Mouse (Mus musculus): ENCODE measurements around the gene Kifc5b. TPM values are rescaled to one million over a fixed set of nuclear protein-coding genes. Genes with fewer than 3 reads are reported as not detected.

Kifc5b gene
- polyA plus RNA-seq, 1 experiment from 2014 or later: 6.7 TPM

GRCm38 (mm10) chr17:26941841-26942570 lies 25.1 kb downstream of the Kifc5b start:
- no peaks in the 10 kb centered on the region for H3K27me3 ChIP-seq (ENCODE audit: insufficient read depth, poor library complexity, severe bottlenecking)
- peaks cover 64% of the 10 kb centered on the region for H3K4me1 ChIP-seq
- H3K4me3 ChIP-seq: peak overlapping the region; percentile 70
- no peaks in the 10 kb centered on the region for H3K9me3 ChIP-seq
- peak overlapping the region; percentile 97 for H3K27ac ChIP-seq
- no peak for DNase-seq (ENCODE audit: low spot score)
- peaks cover 6% of the 10 kb centered on the region for H3K36me3 ChIP-seq
- 12% methylated on average over 4 of the region's 4 CpGs for WGBS

GRCm38 (mm10) chr17:26945824-26946495 lies 29.1 kb downstream of the Kifc5b start:
- Histone ChIP-seq H3K4me3 (peak overlapping the region; percentile 65), H3K9me3 (no peaks in the 10 kb centered on the region), H3K4me1 (peaks cover 70% of the 10 kb centered on the region), H3K27ac (peak overlapping the region; percentile 91), H3K36me3 (no peaks in the 10 kb centered on the region), H3K27me3 (ENCODE audit: insufficient read depth, poor library complexity, severe bottlenecking) (no peaks in the 10 kb centered on the region)
- 33% methylated on average over 13 of the region's 13 CpGs for WGBS
- DNase-seq (ENCODE audit: low spot score): no peak

- no peaks in the 10 kb centered on the region for H3K9me3 ChIP-seq
- peaks cover 70% of the 10 kb centered on the region for H3K4me1 ChIP-seq
- WGBS: under 1% methylated on average over 37 of the region's 37 CpGs
- H3K27me3 ChIP-seq (ENCODE audit: insufficient read depth, poor library complexity, severe bottlenecking): no peaks in the 10 kb centered on the region
- H3K27ac ChIP-seq: peak overlapping the region; percentile 91
- no peaks in the 10 kb centered on the region for H3K36me3 ChIP-seq
- DNase-seq (ENCODE audit: low spot score): no peak
- H3K4me3 ChIP-seq: peak overlapping the region; percentile 65
These were observed 29.7 kb downstream of the Kifc5b start for GRCm38 (mm10) chr17:26946567-26946966.

DNA sequence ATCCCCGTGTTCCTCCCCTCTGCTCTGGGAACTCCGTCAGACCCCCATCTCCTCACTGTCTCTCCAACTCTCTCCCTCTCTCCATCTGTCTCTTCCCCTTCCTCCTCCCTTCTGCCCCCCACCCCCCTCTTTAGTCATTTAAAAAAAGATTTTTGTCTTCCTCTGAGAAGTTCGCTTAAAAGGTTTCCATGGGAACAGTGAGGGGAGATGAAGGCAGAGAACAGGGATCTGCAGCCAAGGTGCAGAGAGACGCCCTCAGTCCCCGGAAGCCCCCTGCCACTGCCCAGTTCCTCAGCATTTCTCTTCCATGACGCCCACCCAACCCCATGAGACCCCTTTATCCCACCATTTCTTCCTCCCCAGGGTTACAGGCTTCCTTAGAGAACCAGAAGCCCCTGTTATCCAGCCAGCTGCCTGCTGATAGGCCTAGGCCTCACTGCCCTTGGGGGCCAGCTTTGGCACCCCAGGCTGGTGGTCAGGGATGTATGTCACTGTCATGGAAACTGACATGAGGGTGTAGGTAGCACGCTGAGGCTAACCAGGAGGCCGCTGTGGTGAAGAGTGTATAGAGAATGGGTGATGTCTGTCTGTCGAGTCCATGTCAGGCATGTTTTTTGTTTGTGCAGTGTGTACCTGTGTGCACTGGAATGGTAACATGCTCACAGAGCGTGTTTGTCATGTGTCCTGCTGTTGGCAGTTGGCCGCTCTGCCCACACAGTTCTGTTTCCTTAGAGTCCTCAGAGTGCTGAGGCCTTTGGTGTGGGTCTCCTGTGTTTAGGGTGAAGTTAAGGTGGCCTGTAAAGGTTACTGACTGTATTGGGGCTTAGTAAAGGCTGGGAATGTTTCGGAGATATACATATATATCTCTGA lies 30.6 kb downstream of the Kifc5b start:
- no peak for DNase-seq (ENCODE audit: low spot score)
- Histone ChIP-seq H3K27me3 (ENCODE audit: insufficient read depth, poor library complexity, severe bottlenecking) (no peaks in the 10 kb centered on the region), H3K27ac (peak overlapping the region; percentile 91), H3K9me3 (no peaks in the 10 kb centered on the region), H3K36me3 (no peaks in the 10 kb centered on the region), H3K4me1 (peaks cover 71% of the 10 kb centered on the region), H3K4me3 (peak overlapping the region; percentile 65)
- 51% methylated on average over 12 of the region's 12 CpGs for WGBS

DNA sequence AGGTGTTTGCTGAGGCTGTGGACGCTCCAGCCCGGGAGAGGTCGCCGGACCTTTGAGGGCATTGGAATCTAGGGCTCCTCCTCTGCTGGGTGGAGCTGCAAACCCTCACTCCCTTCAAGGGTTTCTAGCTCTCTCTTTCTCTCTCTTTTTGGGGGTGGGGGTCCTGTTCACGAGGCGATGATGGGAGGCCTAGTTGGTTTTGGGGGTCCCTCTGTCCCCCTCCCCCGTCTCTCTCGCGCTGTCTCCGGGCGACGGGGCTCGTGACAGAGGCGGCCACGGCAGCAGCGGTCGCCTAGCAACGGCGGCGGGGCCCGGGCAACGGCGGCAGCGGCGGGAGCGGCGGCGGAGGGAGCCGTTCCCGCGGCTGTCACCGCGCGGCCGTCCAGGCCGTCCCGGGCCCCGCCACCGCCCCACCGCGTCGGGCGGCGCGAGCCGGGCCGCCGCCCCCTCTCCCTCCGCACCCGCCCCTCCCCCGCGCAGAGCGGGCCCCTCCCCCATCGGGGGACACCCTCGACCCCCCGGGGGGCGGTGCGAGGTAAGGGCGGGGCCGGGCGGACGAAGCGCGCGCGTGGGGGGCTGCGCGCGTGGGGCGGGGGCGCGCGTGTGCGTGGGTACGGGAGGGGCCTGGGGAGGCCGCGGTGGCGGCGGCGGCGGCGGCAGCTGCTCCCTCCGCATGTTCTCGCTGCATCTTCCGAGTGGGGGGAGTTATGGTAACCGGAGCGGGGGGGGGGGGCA lies 31.6 kb downstream of the Kifc5b start:
- H3K4me3 ChIP-seq: peak overlapping the region; percentile 82
- no peaks in the 10 kb centered on the region for H3K9me3 ChIP-seq
- no peak for DNase-seq (ENCODE audit: low spot score)
- WGBS: under 1% methylated on average over 44 of the region's 87 CpGs
- no peaks in the 10 kb centered on the region for H3K27me3 ChIP-seq (ENCODE audit: insufficient read depth, poor library complexity, severe bottlenecking)
- peaks cover 77% of the 10 kb centered on the region for H3K4me1 ChIP-seq
- H3K36me3 ChIP-seq: no peaks in the 10 kb centered on the region
- H3K27ac ChIP-seq: peak overlapping the region; percentile 88

DNA sequence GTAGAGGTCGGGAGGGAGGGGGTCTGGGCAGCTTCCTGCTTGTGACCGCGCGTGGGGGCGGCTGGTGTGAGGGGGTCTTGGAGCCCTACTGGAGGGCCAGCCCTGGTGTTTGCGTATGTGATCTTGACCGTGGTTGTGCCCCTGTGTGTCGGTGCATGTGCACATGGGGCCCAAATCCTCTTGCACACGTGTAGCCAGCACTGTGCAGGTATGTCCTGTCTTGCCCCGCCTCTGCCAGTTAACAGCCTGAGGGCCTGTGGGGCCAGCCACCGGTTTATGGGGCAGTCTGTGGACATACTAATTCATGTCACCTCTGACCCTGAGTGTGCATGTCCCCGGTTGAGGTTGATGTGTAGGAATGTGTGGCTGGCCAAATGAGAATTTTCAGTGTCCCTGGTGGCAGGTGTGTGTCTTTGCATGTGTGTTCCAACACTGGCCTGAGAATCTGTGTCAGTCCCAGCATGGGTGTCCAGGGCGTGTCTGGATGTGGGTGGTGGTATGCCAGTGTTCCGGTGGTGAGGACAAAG lies 32.2 kb downstream of the Kifc5b start:
- Histone ChIP-seq H3K9me3 (no peaks in the 10 kb centered on the region), H3K4me3 (peak overlapping the region; percentile 82), H3K4me1 (peaks cover 83% of the 10 kb centered on the region), H3K27me3 (ENCODE audit: insufficient read depth, poor library complexity, severe bottlenecking) (no peaks in the 10 kb centered on the region), H3K27ac (peak overlapping the region; percentile 88), H3K36me3 (no peaks in the 10 kb centered on the region)
- DNase-seq (ENCODE audit: low spot score): no peak
- 13% methylated on average over 10 of the region's 14 CpGs for WGBS

- Histone ChIP-seq H3K9me3 (no peaks in the 10 kb centered on the region), H3K27me3 (ENCODE audit: insufficient read depth, poor library complexity, severe bottlenecking) (no peaks in the 10 kb centered on the region), H3K27ac (peak overlapping the region; percentile 88), H3K4me3 (peak overlapping the region; percentile 82), H3K4me1 (peaks cover 89% of the 10 kb centered on the region), H3K36me3 (peaks cover 3% of the 10 kb centered on the region)
- no peak for DNase-seq (ENCODE audit: low spot score)
- 40% methylated on average over 5 of the region's 5 CpGs for WGBS
These were observed 33.0 kb downstream of the Kifc5b start for GRCm38 (mm10) chr17:26949866-26950265.

GRCm38 (mm10) chr17:26950560-26951288 lies 33.8 kb downstream of the Kifc5b start:
- Histone ChIP-seq H3K9me3 (no peaks in the 10 kb centered on the region), H3K4me3 (peak overlapping the region; percentile 59), H3K27me3 (ENCODE audit: insufficient read depth, poor library complexity, severe bottlenecking) (no peaks in the 10 kb centered on the region), H3K27ac (peak overlapping the region; percentile 89), H3K4me1 (peaks cover 96% of the 10 kb centered on the region), H3K36me3 (peaks cover 11% of the 10 kb centered on the region)
- 31% methylated on average over 7 of the region's 7 CpGs for WGBS
- no peak for DNase-seq (ENCODE audit: low spot score)

DNA sequence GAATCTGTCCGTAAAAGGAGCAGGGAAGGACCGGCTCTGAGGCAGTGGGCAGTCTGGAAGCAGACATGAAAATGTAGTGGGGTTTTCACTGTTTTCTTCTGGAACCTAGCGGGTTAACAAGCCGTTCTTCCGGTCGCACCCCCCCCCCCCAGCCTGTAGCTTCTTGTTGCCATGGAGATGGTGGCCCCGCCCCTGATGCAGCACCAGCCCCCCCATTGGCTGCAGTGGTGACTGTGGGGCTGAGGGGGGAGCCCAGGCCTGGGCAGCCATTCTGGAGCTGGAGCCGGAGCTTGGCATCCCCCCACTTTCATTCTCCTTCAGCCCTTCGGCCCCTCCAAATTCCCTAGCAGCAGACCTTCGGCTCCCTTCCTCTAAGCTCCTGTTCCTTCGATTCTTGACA lies 34.5 kb downstream of the Kifc5b start:
- H3K36me3 ChIP-seq: peaks cover 17% of the 10 kb centered on the region
- no peaks in the 10 kb centered on the region for H3K9me3 ChIP-seq
- no peaks in the 10 kb centered on the region for H3K27me3 ChIP-seq (ENCODE audit: insufficient read depth, poor library complexity, severe bottlenecking)
- WGBS: 1% methylated on average over 11 of the region's 11 CpGs
- H3K27ac ChIP-seq: peak overlapping the region; percentile 89
- peak overlapping the region; percentile 59 for H3K4me3 ChIP-seq
- peak; percentile 89 for DNase-seq (ENCODE audit: low spot score)
- H3K4me1 ChIP-seq: peaks cover 92% of the 10 kb centered on the region

DNA sequence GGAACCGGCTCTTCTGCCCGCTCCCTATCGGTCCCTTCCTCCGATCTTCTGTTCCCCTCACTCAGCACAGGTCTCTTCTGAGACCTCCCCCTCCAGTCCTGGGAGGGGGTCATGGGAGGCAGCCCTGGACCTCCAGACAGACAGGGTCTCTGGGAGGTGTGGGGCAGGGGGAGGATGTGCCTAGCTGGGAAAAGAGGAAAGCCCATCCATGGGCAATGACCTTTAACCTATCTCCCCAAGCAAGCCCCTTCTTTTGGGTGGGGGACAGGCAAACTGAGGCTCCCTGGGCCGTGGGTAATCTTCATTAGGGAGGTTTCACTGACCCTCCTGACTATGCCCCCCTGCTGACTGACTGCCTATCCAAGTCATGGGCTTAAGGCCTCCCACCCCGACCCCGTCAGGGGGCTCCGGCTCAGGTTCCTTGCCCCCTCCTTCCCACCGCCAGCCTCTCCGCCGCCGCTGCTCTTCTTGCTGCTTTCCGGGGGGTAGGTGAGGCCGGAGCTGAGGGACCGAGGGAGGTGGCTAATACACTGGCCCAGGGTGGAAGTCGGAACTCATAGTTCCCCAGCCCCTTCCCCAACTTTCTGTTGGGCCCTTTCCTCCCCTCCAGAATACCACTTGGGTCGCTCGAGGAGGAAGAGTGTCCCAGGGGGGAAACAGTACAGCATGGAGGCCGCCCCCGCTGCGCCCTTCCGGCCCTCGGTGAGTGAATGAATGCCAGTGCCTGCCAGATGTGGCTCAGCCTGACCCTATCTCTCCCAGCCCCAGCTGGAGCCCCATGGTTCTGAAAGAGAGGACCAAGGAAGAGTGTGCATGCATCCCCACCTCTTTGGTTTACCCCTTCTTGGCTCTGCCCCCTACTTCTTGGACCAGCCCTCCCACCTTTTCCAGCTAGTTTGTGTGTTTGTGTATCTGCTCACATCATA lies 35.3 kb downstream of the Kifc5b start:
- Histone ChIP-seq H3K9me3 (no peaks in the 10 kb centered on the region), H3K36me3 (peaks cover 25% of the 10 kb centered on the region), H3K27ac (peak overlapping the region; percentile 89), H3K27me3 (ENCODE audit: insufficient read depth, poor library complexity, severe bottlenecking) (no peaks in the 10 kb centered on the region), H3K4me1 (peaks cover 92% of the 10 kb centered on the region), H3K4me3 (peak overlapping the region; percentile 59)
- DNase-seq (ENCODE audit: low spot score): no peak
- WGBS: 4% methylated on average over 23 of the region's 23 CpGs

DNA sequence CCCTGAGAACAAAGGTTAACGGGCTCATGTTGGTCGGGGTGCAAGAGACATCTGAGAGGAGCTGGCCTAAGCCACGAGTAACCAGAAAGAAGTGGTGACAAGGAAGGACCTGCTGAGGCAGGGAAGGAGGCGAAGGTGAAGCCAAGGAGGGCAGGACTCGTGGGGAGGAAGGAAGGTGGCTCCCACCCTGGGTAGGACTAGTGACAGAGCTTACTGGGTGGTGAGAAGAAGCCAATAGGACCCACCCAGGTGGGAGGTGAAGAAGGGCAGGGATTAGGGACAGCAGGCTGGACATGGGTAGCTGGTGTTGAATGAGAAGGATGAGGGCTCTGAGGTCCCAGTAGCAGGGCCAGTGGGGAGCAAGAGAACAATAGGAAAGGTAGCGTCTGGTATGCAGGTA lies 36.3 kb downstream of the Kifc5b start:
- no peak for DNase-seq (ENCODE audit: low spot score)
- H3K4me1 ChIP-seq: peaks cover 87% of the 10 kb centered on the region
- H3K36me3 ChIP-seq: peaks cover 35% of the 10 kb centered on the region
- peak overlapping the region; percentile 89 for H3K27ac ChIP-seq
- 19% methylated on average over 6 of the region's 6 CpGs for WGBS
- peak overlapping the region; percentile 59 for H3K4me3 ChIP-seq
- no peaks in the 10 kb centered on the region for H3K9me3 ChIP-seq
- H3K27me3 ChIP-seq (ENCODE audit: insufficient read depth, poor library complexity, severe bottlenecking): no peaks in the 10 kb centered on the region
